Mouse (Mus musculus) mesoderm, embryonic 11.5 days (tissue): ENCODE results near the gene Gtf2h2.
"Not testable (repeated sequence)": the region's sequence is repeated elsewhere in the genome, so short reads cannot be mapped to it uniquely, and the experiment has no call there.

Experiments
- DNase-seq: peaks from one replicate; pipeline ENCODE4 v3.0.0-alpha.2; 2012; ENCODE audit warnings: low read depth, low spot score

Gtf2h2 gene

GRCm38 (mm10) chr13:100490424-100490823 lies 2.0 kb downstream of the Gtf2h2 start:
- DNase-seq: no peak

GRCm38 (mm10) chr13:100483610-100484009 lies 8.8 kb downstream of the Gtf2h2 start:
- no peak for DNase-seq

- no peak for DNase-seq
Measured at GRCm38 (mm10) chr13:100463527-100464222, 28.7 kb downstream of the Gtf2h2 start.

GRCm38 (mm10) chr13:100461336-100461735 lies 31.0 kb downstream of the Gtf2h2 start:
- DNase-seq: no peak

GRCm38 (mm10) chr13:100452415-100453127 lies 39.8 kb downstream of the Gtf2h2 start, which contains the start of gene Naip1:
Naip1 (minus strand) TSS chr13:100452869.
- DNase-seq: not testable (repeated sequence)

GRCm38 (mm10) chr13:100449495-100449894 lies 42.9 kb downstream of the Gtf2h2 start:
- no peak for DNase-seq

GRCm38 (mm10) chr13:100440116-100440515 lies 52.3 kb downstream of the Gtf2h2 start:
- DNase-seq: no peak

- no peak for DNase-seq
Measured at GRCm38 (mm10) chr13:100438701-100439100, 53.7 kb downstream of the Gtf2h2 start.

GRCm38 (mm10) chr13:100437322-100437825 lies 55.0 kb downstream of the Gtf2h2 start:
- DNase-seq: no peak

GRCm38 (mm10) chr13:100436556-100437163 lies 55.7 kb downstream of the Gtf2h2 start:
- not testable (repeated sequence) for DNase-seq

- DNase-seq: not testable (repeated sequence)
Measured at GRCm38 (mm10) chr13:100419958-100420357, 72.4 kb downstream of the Gtf2h2 start.

- no peak for DNase-seq
Measured at GRCm38 (mm10) chr13:100414428-100414827, 78.0 kb downstream of the Gtf2h2 start.
